Mouse (Mus musculus): Measurements from ENCODE around the gene Notum.
A peak's percentile ranks its signal among the peaks of the same experiment; 100 is the strongest.

DNA sequence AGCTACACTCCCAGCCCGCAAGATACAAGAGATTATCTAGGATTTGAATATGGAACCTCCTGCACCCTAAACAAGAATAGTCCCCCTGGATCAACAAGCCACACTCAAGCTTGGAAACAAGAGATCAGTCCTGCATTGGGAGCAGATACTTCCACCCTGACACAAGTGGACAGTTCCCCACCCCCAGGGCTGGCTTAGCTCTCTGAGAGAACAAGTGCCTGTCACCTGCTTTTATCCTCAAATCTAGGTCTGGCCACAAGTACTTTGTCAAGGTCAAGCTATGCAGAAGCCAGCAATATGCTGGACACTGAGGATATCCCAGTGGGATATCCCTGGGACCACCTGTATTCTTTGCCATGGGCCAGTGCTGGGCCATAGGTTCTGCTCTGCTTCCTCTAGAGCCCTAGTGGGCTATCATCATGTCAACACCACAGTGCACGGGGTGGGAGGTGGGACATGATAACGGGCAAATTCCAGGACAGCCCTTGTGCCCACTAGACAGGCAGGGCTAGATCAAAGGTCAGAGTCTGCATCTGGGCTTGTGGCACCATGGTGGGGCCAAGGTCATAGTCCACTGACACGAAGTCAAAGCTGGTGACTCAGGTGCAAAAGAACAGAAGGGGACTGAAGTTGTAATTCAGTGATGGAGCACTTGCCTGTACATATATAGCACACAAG, 44.2 kb downstream of the Notum start:
- no peak for TF ChIP-seq CTCF (IDR thresholded peaks at IDR 0.05; ENCODE audit: extremely low read depth, insufficient read length, insufficient replicate concordance, low read depth, low read length)
- peak; percentile 42; the same call in 1 of the 2 replicates for TF ChIP-seq POLR2A (IDR thresholded peaks at IDR 0.05; ENCODE audit: low read depth, low read length)

Measured in small intestine, adult 2 months (tissue).